Mouse (Mus musculus) embryonic facial prominence, embryonic 13.5 days (tissue): ENCODE data around the gene Cwc27. TPM values are rescaled to one million over a fixed set of nuclear protein-coding genes. Genes with fewer than 3 reads are reported as not detected.

Experiments used
- ATAC-seq: fragments of 200-750 bp; cut with Nextera tagmentation; 2 replicates; pipeline ENCODE4 v1.8.0; 2017; ENCODE audit warnings: low read depth; ENCODE audit not compliant: insufficient number of reproducible peaks, insufficient read depth, low FRiP score, low TSS enrichment
- H3K27ac ChIP-seq: fragments of 300-500 bp; sonication (generic); 2 replicates; pipeline ENCODE4 v1.5.1; 2015; ENCODE audit warnings: moderate library complexity, mild to moderate bottlenecking, inconsistent platforms
- H3K27me3 ChIP-seq: fragments of 300-500 bp; sonication (generic); 2 replicates; pipeline ENCODE4 v1.6.1; 2015; ENCODE audit warnings: mild to moderate bottlenecking, inconsistent platforms
- H3K36me3 ChIP-seq: fragments of 300-500 bp; sonication (generic); 2 replicates; pipeline ENCODE4 v1.6.1; 2015; ENCODE audit warnings: mild to moderate bottlenecking, inconsistent platforms
- H3K4me1 ChIP-seq: fragments of 300-500 bp; sonication (generic); 2 replicates; pipeline ENCODE4 v1.6.1; 2015; ENCODE audit warnings: inconsistent platforms
- H3K4me2 ChIP-seq: fragments of 300-500 bp; sonication (generic); 2 replicates; pipeline ENCODE4 v1.6.1; 2015; ENCODE audit warnings: moderate library complexity, mild to moderate bottlenecking, inconsistent platforms
- H3K4me3 ChIP-seq: fragments of 300-500 bp; sonication (generic); 2 replicates; pipeline ENCODE4 v1.5.1; 2015; ENCODE audit warnings: mild to moderate bottlenecking, inconsistent platforms
- H3K9ac ChIP-seq: fragments of 300-500 bp; sonication (generic); 2 replicates; pipeline ENCODE4 v1.6.1; 2015; ENCODE audit warnings: mild to moderate bottlenecking, inconsistent platforms
- H3K9me3 ChIP-seq: fragments of 300-500 bp; sonication (generic); 2 replicates; pipeline ENCODE4 v1.6.1; 2016; ENCODE audit warnings: inconsistent platforms
- WGBS: fragments of 180-500 bp; shearing (Covaris S2); methylation state at CpG from one replicate; pipeline ENCODE4 v1.1.7; 2015; ENCODE audit warnings: mixed read lengths; 5-methylcytosine and 5-hydroxymethylcytosine counted together
- polyA plus RNA-seq: library from polyadenylated mRNA; unstranded; fragments of >200 nt; fragmentation: Nextera tagmentation; extraction: Ambion mirVana; gene quantifications from 2 replicates; pipeline ENCODE4 v1.2.1, GENCODE M21; 2015

Gene Cwc27
- polyA plus RNA-seq, 1 experiment from 2014 or later, result 42.0 TPM

DNA sequence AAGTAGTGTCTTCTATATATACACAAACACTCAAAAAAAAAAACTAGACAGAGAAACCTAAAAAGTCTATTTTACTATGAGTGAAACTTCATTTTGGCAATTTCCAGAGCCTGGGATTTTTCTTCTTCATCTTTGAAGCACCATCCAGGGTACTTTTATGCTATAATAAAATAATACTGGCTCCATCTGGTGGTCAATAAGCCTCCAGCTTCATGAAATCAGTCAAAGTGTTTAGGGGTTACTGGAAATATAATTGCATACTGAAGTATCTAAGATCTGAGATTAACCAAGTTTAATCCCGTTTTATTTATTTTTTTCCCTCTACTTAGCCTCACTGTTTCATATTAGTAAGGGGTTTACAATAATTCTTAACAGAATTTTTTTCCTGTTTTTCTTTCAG is 135.7 kb downstream of the Cwc27 start:
- Histone ChIP-seq H3K4me1 (peaks cover 7% of the 10 kb centered on the region), H3K27me3 (no peaks in the 10 kb centered on the region), H3K27ac (no peak overlapping the region), H3K36me3 (peaks cover 8% of the 10 kb centered on the region; the same call in 1 of the 2 replicates), H3K9ac (no peak overlapping the region), H3K4me2 (no peak overlapping the region), H3K4me3 (no peak overlapping the region), H3K9me3 (peaks cover 5% of the 10 kb centered on the region)
- WGBS, result 44% methylated on average over 1 of the region's 1 CpGs
- no peak for ATAC-seq

DNA sequence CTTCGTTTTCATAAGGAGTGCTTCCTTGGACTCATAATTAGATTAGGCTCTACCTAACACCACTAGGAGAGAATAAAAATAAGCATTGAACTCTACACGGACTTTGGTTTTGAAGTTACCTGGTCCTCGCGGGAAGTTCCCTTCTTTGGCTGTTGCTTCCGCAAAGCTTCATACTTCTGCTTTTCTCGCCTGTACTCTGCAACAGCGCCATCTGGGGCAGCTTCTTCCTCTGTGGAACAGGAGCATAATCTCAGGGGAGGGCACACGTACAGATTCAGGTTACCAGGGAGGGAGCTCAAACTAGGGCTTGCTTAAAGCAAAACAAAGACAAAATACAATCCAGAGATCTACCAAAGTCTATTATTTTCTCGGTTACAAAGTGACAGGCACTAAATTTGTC is 155.8 kb downstream of the Cwc27 start:
- no peaks in the 10 kb centered on the region for H3K9me3 ChIP-seq
- WGBS, result 90% methylated on average over 9 of the region's 9 CpGs

DNA sequence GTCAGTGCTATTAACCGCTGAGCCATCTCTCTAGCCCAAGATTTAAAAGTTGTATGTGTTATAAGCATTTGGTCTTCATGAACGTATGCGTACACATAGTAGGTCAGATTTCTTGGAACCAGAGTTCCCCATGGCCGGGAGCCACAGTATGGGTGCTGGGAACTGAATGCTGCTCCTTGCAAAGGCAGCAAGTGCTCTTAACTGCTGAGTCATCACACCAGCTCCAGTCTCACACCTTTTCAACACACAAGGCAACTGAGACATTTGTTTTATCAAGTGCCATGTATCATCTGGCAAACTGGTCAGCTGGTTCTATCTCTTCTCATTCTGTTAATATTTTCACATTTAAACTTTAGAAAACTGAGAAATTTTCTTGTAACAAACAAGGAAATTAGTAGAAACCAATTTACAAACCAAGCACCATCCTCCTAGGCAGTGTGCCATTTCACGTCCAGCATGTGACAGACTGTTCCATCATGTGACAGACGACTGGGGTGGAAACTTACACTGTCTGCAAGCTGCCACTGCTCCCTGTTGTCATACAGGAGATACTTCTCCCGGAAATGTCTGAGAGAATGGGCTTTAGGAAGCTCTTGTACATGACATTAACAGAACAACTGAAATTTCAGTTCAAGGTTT is 156.8 kb downstream of the Cwc27 start:
- peaks cover 11% of the 10 kb centered on the region for H3K36me3 ChIP-seq
- no peak overlapping the region for H3K4me2 ChIP-seq
- H3K9me3 ChIP-seq, result no peaks in the 10 kb centered on the region
- H3K27me3 ChIP-seq, result no peaks in the 10 kb centered on the region
- no peak for ATAC-seq
- no peak overlapping the region for H3K4me3 ChIP-seq
- no peak overlapping the region for H3K27ac ChIP-seq
- peaks cover 6% of the 10 kb centered on the region for H3K4me1 ChIP-seq
- no peak overlapping the region for H3K9ac ChIP-seq
- WGBS, result 91% methylated on average over 7 of the region's 7 CpGs

More for the DNA sequence above, 155.8 kb downstream of the Cwc27 start:
- no peak overlapping the region for H3K27ac ChIP-seq
- H3K27me3 ChIP-seq, result no peaks in the 10 kb centered on the region
- no peak overlapping the region for H3K4me3 ChIP-seq
- H3K4me2 ChIP-seq, result no peak overlapping the region
- H3K36me3 ChIP-seq, result peaks cover 11% of the 10 kb centered on the region
- H3K9ac ChIP-seq, result no peak overlapping the region
- no peak for ATAC-seq
- H3K4me1 ChIP-seq, result no peaks in the 10 kb centered on the region

DNA sequence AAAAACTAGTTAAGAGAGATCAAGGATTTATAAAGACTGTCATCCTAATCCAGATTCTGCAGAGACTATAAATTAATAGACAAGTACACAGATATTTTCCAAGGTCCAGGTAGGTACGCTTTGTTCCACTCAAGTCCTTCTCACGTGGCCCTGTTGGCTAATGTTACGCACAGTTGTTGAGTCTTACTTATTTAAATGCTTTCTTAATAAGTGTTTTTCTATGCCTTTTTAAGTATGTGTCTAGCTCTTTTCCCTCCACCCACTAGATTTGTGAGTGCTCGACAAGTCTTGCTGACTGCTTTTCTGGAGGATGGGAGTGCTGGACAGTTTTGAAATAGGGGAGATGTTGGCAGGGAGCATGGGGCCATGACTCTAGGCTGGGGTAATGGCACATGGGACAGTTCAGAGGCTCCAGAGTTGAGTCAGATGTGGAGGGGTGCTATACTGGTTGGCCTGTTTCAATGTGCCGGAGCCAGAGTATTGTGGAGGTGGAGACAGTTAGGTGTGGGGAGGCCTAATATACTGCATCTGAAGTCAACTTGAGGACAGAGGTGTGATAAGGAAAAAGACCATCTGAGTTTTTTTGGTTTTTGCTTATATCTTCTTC is 160.2 kb downstream of the Cwc27 start:
- H3K4me1 ChIP-seq, result peaks cover 17% of the 10 kb centered on the region
- no peaks in the 10 kb centered on the region for H3K9me3 ChIP-seq
- peaks cover 11% of the 10 kb centered on the region for H3K36me3 ChIP-seq
- no peak overlapping the region for H3K4me3 ChIP-seq
- no peaks in the 10 kb centered on the region for H3K27me3 ChIP-seq
- H3K9ac ChIP-seq, result no peak overlapping the region
- no peak overlapping the region for H3K27ac ChIP-seq
- no peak for ATAC-seq
- no peak overlapping the region for H3K4me2 ChIP-seq
- WGBS, result 93% methylated on average over 5 of the region's 5 CpGs

DNA sequence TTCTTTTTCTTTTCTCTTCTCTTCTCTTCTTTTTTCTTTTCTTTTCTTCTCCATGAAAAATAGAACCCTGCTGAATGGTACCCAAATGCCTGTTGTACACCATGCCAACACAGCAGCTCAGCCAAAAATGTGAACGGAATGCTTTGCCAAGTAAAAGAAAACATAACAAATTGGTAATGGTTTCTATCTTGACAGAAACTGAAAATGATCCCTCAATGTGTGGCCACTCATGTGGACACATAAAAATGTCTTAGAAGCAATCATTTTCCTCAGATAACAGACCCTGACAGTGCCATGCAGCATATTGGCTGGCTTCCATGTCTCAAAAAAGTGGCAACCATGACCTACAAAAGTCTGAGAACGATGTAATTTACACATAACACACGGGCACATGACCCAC is 161.8 kb downstream of the Cwc27 start:
- Histone ChIP-seq H3K4me1 (peaks cover 17% of the 10 kb centered on the region), H3K9me3 (no peaks in the 10 kb centered on the region), H3K27me3 (no peaks in the 10 kb centered on the region), H3K4me2 (no peak overlapping the region), H3K27ac (peak overlapping the region; percentile 62), H3K4me3 (no peak overlapping the region), H3K36me3 (no peaks in the 10 kb centered on the region), H3K9ac (no peak overlapping the region)
- WGBS, result 53% methylated on average over 3 of the region's 3 CpGs
- 0 out of 2 replicates have a peak, but pooled peaks have one; percentile 20 for ATAC-seq

DNA sequence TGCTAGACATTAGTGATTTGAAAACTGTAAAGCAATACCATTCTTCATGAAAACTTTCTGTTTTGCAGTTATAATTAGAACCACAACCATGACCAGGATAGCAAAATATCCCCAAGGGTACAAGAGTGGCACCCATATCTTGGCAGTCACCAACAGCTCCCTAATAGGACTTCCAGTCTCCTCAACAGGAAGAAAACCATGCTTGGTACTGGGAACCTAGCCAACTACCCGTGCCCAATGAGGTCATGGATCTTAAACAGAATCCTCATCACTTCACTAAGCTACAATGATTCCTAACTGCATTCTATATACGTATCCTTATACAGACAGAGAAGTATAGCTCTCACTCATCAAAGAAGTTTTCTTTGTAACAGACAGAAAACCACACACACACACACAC is 165.2 kb downstream of the Cwc27 start:
- ATAC-seq, result no peak
- 77% methylated on average over 2 of the region's 2 CpGs for WGBS
- no peak overlapping the region for H3K4me2 ChIP-seq

DNA sequence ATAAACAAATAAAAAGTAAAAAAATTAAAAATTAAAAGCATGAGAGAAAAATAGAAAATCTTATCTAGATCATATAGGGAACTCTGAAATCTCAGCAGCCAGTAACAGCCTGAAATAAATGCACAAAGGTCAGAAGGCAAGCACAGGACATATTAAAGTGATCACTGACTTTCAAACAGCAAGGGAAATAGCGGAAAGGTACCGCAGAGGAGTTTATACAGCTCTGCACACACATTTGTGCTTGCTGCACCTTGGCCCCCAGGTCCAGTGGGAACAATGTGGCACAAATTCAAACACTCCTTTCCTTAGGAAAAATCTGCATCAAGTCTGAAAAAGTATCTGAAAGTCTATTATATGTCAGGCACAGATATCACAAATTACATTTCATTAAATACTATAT is 166.3 kb downstream of the Cwc27 start:
- Histone ChIP-seq H3K27ac (no peak overlapping the region), H3K27me3 (no peaks in the 10 kb centered on the region), H3K4me3 (no peak overlapping the region), H3K9ac (no peak overlapping the region), H3K4me2 (no peak overlapping the region), H3K36me3 (no peaks in the 10 kb centered on the region), H3K9me3 (no peaks in the 10 kb centered on the region), H3K4me1 (peaks cover 17% of the 10 kb centered on the region)
- no peak for ATAC-seq
- WGBS, result 58% methylated on average over 2 of the region's 2 CpGs

More for the DNA sequence above, 165.2 kb downstream of the Cwc27 start:
- Histone ChIP-seq H3K27me3 (no peaks in the 10 kb centered on the region), H3K27ac (no peak overlapping the region), H3K4me1 (peaks cover 17% of the 10 kb centered on the region), H3K36me3 (no peaks in the 10 kb centered on the region), H3K4me3 (no peak overlapping the region), H3K9ac (no peak overlapping the region), H3K9me3 (no peaks in the 10 kb centered on the region)

DNA sequence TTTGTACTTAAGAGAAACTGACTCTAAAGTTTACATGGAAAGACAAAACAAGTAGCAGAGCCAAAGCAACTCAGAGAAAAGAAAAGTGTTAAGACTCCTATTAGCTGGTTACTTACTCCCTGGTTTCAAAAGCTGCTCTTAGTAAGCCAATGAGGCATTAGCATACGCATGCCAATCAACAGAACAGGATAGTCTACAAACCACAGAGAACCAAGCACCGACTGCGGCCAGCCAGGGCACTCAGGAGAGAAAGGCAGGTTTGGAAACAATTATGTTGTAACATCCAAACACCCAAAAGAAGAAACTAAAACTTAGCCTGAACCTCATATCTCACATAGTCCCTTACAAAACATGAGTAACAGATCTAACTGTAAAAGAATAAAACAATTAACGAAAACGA is 166.8 kb downstream of the Cwc27 start:
- no peak for ATAC-seq
- H3K9ac ChIP-seq, result no peak overlapping the region
- no peak overlapping the region for H3K27ac ChIP-seq

DNA sequence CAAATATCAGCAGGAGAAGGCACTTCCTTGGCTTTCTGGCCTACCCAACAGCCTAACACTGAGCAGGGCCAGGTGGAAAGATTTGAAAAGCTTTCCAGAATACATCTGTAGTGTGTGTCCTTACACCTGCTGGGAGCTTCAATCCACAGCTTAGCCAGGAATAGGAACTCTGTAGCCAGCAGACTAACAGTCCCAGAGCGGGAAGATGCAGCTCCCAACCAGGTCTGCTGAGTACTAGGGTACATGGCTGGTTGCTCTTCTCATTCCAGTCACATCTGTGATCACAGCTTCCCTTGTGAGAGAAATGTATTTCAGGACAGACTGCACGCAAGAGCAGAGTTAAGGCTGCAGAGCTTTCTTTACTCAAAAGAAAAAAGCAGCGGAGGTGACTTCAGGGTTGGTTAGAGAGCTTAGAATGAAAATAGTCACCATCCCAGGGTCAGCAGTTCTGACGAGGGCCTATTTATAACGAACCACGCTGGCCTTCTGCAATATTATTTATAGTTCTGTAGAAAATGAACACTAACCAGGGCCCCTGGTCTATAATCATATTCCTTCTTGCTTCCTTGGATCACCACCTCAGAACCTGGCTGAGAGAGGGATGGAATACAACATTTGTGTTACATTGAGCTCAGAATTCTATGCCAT is 171.0 kb downstream of the Cwc27 start:
- Histone ChIP-seq H3K9me3 (no peaks in the 10 kb centered on the region), H3K4me2 (no peak overlapping the region), H3K9ac (no peak overlapping the region), H3K36me3 (no peaks in the 10 kb centered on the region), H3K4me3 (no peak overlapping the region), H3K27me3 (no peaks in the 10 kb centered on the region), H3K27ac (no peak overlapping the region), H3K4me1 (no peaks in the 10 kb centered on the region)
- ATAC-seq, result no peak
- WGBS, result 90% methylated on average over 6 of the region's 6 CpGs

More for the DNA sequence above, 166.8 kb downstream of the Cwc27 start:
- Histone ChIP-seq H3K4me3 (no peak overlapping the region), H3K36me3 (no peaks in the 10 kb centered on the region), H3K27me3 (no peaks in the 10 kb centered on the region), H3K4me1 (peaks cover 11% of the 10 kb centered on the region), H3K9me3 (no peaks in the 10 kb centered on the region), H3K4me2 (no peak overlapping the region)
- WGBS, result 57% methylated on average over 5 of the region's 5 CpGs

DNA sequence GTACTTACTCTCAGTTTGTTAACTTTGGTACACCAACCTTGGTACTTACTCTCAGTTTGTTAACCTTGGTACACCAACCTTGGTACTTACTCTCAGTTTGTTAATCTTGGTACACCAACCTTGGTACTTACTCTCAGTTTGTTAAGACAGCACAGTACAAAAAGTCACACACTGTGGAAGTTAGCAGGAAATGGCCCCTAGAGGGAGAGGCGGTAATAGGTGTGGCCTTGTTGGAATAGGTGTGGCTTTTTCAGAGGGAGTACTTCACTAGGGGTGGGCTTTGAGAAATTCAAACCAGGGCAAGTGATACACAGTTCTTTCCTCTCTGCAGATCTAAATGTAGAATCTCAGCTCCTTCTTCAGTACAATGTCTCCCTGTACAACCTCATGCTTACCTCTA is 172.8 kb downstream of the Cwc27 start:
- 77% methylated on average over 1 of the region's 1 CpGs for WGBS
- Histone ChIP-seq H3K27ac (no peak overlapping the region), H3K4me2 (no peak overlapping the region), H3K36me3 (peaks cover 2% of the 10 kb centered on the region; the same call in 1 of the 2 replicates), H3K27me3 (no peaks in the 10 kb centered on the region), H3K4me3 (no peak overlapping the region), H3K9me3 (no peaks in the 10 kb centered on the region), H3K4me1 (no peaks in the 10 kb centered on the region), H3K9ac (no peak overlapping the region)
- ATAC-seq, result no peak

DNA sequence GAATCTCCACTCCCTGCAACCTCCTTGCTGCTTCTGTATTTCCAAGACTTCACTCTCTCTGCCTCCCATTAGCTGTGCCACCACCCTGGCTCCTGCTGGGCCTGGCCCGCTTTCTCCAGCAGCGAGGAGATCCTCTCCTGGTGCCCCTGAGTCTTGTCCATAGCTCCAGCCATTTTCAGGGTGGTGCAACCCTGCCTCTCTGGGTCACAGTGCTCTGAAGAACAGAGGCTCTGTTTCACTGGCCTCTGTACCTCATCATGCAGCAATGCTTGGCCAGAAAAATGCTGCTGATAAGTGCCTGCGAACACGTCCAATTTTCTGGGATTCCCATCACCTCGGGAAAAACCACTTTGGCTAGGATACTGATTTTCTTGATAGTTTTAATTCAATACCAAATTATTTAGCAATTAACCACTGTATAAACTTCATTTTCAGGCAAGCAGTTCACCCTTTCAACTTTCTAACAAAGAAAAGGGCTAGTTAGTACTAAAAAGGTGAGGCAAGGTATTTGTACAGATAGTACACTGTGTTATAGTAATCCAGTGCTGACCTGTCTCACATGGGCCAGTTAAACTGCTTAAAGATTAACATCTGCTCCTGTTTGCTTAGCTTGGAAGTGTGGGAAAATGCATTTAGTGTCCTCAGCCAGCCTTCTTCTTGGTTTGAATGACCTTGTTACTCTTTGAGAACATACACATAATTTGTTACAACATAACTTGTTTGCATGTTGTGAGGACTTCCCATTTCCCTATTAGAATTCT is 176.1 kb downstream of the Cwc27 start:
- H3K27me3 ChIP-seq, result no peaks in the 10 kb centered on the region
- H3K27ac ChIP-seq, result no peak overlapping the region
- no peaks in the 10 kb centered on the region for H3K9me3 ChIP-seq
- H3K36me3 ChIP-seq, result peaks cover 6% of the 10 kb centered on the region; the same call in 1 of the 2 replicates
- 72% methylated on average over 5 of the region's 5 CpGs for WGBS
- H3K4me2 ChIP-seq, result no peak overlapping the region
- no peaks in the 10 kb centered on the region for H3K4me1 ChIP-seq
- no peak overlapping the region for H3K9ac ChIP-seq
- H3K4me3 ChIP-seq, result no peak overlapping the region
- no peak for ATAC-seq
